Mouse (Mus musculus) kidney, adult 9 months (tissue): Measurements from ENCODE around the gene Ttll5.

ENCODE experiments used
- DNase-seq: peaks from one replicate; pipeline ENCODE4 v3.0.0; 2022

Gene Ttll5

GRCm38 (mm10) chr12:85930713-85931112, 106.3 kb downstream of the Ttll5 start:
- DNase-seq, result no peak

DNA sequence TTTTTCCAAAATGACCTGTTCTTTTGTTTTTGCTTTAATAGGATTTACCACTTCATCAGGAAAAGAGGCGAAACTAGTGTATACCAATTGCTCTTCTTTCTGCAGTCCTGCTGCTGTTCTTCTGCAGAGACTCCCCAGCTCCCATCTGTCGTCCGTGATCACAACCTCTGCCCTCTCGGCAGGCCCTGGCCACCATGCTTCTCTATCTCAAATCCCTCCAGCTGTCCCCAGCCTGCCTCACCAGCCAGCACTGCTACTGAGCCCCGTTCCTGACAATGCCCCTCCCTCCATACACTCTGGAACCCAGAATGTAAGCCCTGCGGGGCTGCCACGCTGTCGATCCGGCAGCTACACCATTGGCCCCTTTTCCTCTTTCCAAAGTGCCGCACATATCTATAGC, 108.8 kb downstream of the Ttll5 start:
- no peak for DNase-seq

- DNase-seq, result no peak
These were observed 112.9 kb downstream of the Ttll5 start for GRCm38 (mm10) chr12:85937384-85937783.

DNA sequence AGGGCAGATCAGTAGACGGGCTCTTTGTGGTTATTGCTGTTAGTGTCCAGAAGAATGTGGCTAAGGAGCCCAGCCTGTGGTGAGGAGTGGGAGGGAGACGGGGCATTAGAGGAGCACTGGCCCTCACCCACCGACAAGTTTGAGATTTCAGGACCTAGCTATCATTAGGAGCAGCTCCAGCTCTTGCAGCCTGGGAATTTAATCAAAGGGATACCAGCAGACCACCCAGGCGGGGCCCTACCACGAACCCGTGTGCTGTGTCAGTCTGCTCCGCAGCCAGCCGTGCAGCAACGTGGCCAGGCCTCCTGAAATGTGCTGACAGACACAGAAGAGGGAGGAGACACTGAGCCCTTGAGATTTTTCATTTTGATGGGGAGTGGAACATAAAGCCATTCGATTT, 119.0 kb downstream of the Ttll5 start:
- DNase-seq, result no peak

GRCm38 (mm10) chr12:85944419-85944818, 120.0 kb downstream of the Ttll5 start:
- DNase-seq, result no peak

GRCm38 (mm10) chr12:85947161-85947560, 122.7 kb downstream of the Ttll5 start:
- DNase-seq, result no peak

DNA sequence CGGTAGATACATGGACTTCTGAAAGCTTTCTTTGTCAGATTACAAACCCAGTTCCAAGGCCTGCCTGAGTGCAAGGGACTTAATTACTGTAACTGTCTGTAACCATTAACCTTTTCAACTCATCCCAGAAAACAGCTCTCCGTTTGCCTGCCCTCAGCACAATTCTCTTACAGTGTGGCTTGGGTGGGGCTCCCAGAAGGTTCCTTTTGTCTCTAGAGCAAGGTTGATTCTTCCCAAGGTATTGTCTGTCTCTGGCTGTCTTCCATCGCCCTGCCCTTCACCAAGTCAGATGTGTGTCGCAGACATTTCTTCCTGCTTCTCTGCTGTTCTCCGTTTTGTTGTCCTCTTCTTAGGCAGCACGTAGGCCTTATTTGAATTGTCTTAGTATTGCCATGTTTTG, 125.2 kb downstream of the Ttll5 start:
- DNase-seq, result no peak

- no peak for DNase-seq
These were observed 125.9 kb downstream of the Ttll5 start for GRCm38 (mm10) chr12:85950371-85950770.

DNA sequence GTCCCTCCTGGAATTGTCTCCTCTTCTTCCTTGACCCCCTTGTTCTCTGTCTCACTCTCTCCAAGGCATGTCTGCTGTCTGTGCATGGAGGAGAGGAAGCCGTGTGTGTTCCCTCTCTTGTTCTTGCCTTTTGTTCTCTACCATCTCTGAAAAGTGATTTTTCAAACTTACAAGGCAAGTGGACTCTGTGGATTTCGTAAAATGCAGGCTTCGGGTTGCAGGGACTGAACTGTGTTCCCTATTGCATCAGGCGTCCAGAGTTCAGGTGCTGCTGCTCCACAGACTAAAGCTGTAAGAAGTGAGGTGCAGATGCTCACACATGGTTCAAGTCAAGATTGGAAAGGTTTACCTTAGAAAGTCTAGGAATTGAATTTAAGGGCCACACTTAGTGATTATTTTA, 126.6 kb downstream of the Ttll5 start:
- no peak for DNase-seq

GRCm38 (mm10) chr12:85951822-85952221, 127.4 kb downstream of the Ttll5 start:
- no peak for DNase-seq

GRCm38 (mm10) chr12:85952349-85952748, 127.9 kb downstream of the Ttll5 start:
- no peak for DNase-seq

GRCm38 (mm10) chr12:85954167-85954566, 129.7 kb downstream of the Ttll5 start:
- DNase-seq, result no peak

GRCm38 (mm10) chr12:85955062-85955461, 130.6 kb downstream of the Ttll5 start:
- DNase-seq, result no peak

DNA sequence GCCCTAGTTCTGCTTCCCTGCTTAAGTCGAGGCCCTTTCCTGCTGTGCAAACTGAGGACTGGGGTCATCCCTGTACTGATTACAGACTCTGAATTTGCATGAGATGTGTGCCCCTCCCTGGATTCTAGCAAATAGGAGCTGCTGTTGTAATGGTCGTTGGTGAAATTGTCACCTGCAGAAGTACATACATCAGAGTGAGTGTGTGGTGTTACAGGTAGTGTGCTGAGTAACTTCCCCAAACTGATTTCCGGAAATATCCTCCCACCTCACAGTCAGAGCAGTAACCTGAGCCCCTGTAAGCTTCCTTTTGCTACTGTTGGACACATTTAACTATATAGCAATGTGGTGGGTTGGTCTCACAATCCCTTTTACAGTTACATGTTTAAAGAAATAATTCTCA, 131.2 kb downstream of the Ttll5 start:
- DNase-seq, result no peak

- no peak for DNase-seq
These were observed 131.8 kb downstream of the Ttll5 start for GRCm38 (mm10) chr12:85956251-85956650.

- DNase-seq, result no peak
These were observed 134.0 kb downstream of the Ttll5 start for GRCm38 (mm10) chr12:85958460-85958859.

- DNase-seq, result peak; percentile 26
These were observed 135.5 kb downstream of the Ttll5 start for GRCm38 (mm10) chr12:85959822-85960501.

- no peak for DNase-seq
These were observed 136.2 kb downstream of the Ttll5 start for GRCm38 (mm10) chr12:85960699-85961098.

DNA sequence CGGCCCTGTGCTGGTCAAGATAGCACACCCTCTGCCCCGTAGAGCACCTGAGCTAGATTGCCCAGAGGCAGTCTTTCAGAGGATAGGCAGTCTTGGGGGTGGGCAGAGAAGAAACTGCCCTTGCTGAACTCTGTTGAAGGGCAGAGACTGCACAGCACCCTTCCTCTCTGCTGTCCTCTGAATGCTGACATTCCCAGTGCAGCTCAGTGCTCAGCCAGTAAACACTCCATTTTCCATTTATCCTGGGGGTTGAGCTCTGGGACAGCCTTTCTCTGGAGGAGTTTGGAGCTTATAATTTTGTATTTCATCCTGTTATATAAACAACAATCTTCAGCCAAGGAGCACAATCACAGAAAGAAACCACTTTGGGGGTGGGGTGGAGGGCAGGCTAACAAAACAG, 138.7 kb downstream of the Ttll5 start:
- no peak for DNase-seq

DNA sequence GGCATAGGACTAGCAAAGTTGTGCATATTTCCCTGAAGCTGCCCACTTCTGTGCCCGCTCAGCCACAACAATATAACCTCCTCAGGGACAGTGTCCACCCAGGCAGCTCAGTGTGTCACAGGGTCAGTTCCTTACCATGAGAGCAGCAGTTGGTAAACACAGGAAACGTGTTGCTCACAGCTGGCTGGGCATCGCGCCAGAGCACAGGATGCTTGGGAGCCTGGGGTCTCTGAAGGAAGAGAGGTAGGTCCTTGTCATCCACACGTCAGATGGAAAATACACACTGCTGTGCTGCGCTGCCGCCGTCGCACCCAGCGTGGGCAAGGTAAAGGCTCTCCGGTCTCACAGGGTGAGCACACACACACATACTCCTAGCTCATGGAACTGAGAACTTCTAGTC, 139.2 kb downstream of the Ttll5 start:
- DNase-seq, result no peak

- DNase-seq, result no peak
These were observed 140.0 kb downstream of the Ttll5 start for GRCm38 (mm10) chr12:85964436-85964835.

GRCm38 (mm10) chr12:85967812-85968211, 143.4 kb downstream of the Ttll5 start:
- DNase-seq, result no peak

DNA sequence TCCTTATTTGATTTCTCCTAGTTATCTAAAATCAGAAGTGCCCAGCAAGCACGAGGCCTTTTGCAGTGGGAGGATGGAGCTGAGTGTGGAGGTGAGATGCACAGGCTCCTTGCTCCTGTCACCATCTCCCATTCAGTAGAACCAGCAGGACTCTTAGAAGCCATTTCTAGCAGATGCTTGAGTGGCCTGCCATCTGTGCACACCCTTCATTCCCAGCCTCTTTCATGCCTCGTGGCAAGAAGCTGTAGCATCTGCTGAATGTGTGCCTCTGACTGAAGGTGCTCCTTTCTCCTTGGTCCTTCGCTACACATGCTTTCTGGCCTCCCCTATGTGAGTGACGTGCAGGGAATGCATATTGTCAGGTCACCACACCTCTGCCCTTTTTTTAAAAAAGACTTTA, 143.9 kb downstream of the Ttll5 start:
- no peak for DNase-seq

DNA sequence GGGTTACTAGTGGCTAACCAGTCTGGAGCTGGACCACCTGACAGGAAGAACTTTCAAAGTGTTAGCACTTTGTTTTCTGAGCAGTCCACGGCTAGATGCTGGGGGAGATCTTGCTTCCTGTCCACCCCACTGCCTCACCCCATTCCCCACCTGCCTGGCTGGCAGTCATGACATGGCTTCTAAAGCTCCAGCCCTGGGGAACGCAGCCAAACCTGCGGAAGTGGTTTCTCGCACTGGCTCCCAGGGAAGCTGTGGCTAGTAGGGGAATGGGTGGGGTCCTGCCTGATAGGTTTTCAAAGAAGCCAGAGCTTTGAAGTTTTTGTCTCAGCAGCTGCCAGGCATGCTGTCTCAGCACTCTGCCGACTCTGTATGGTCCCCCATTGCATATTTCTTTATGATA, 145.1 kb downstream of the Ttll5 start:
- no peak for DNase-seq

- no peak for DNase-seq
These were observed 145.7 kb downstream of the Ttll5 start for GRCm38 (mm10) chr12:85970191-85970590.
